Mouse (Mus musculus) liver, embryonic 14.5 days (tissue): ENCODE measurements at regions not wholly inside any gene's neighbourhood (a gene's known extent, or its start where the extent isn't known, plus 50 kb on each side); places are given as distances from the start of the nearest gene placed in this dataset.
A peak's percentile ranks its signal among the peaks of the same experiment; 100 is the strongest.

Source experiments
- ATAC-seq: fragments of 200-750 bp; cut with Nextera tagmentation; 2 replicates; pipeline ENCODE4 v1.8.0; 2017; ENCODE audit warnings: moderate number of reproducible peaks, mild to moderate bottlenecking, moderate library complexity; ENCODE audit not compliant: insufficient read depth
- DNase-seq, 3 experiments: peaks; one replicate each; pipeline ENCODE4 v3.0.0-alpha.2; 2012 to 2013; ENCODE audit warnings: low read depth in 3 of 3, low spot score in 3 of 3
- H3K27ac ChIP-seq: fragments of 300-500 bp; sonication (generic); 2 replicates; pipeline ENCODE4 v1.5.1; 2014; ENCODE audit warnings: moderate library complexity, mild to moderate bottlenecking, control low read depth, inconsistent platforms
- H3K27me3 ChIP-seq: fragments of 300-500 bp; sonication (generic); 2 replicates; pipeline ENCODE4 v1.6.1; 2014; ENCODE audit warnings: mild to moderate bottlenecking, low read length, moderate library complexity; ENCODE audit not compliant: control insufficient read depth, insufficient read depth
- H3K36me3 ChIP-seq: fragments of 300-500 bp; sonication (generic); replicated peaks from 2 replicates; pipeline ENCODE4 v1.6.1; 2014; ENCODE audit warnings: low read depth; ENCODE audit not compliant: control insufficient read depth, insufficient read depth
- H3K4me1 ChIP-seq, 2 experiments: fragments of 200-500 bp in 1 of 2; fragments of 300-500 bp in 1 of 2; sonication (generic) in 1 of 2; replicated peaks; 2 replicates each; pipeline ENCODE4 v1.6.1; 2012 to 2014; ENCODE audit warnings: antibody characterized with exemption in 1 of 2, inconsistent platforms in 1 of 2, low read length in 1 of 2; ENCODE audit not compliant: control insufficient read depth in 2 of 2, insufficient read depth in 2 of 2
- H3K4me2 ChIP-seq: fragments of 300-500 bp; sonication (generic); 2 replicates; pipeline ENCODE4 v1.6.1; 2014; ENCODE audit warnings: low read depth, mild to moderate bottlenecking, control low read depth, moderate library complexity
- H3K4me3 ChIP-seq, 2 experiments: fragments of 200-500 bp in 1 of 2; fragments of 300-500 bp in 1 of 2; sonication (generic) in 1 of 2; 2 replicates each; pipeline ENCODE4 v1.5.1; 2012 to 2014; ENCODE audit warnings: low read depth in 2 of 2, low read length in 2 of 2, mild to moderate bottlenecking in 2 of 2, control low read depth in 1 of 2, inconsistent platforms in 1 of 2, moderate library complexity in 1 of 2; ENCODE audit not compliant: insufficient read depth in 1 of 2
- H3K9ac ChIP-seq: fragments of 300-500 bp; sonication (generic); replicated peaks from 2 replicates; pipeline ENCODE4 v1.6.1; 2014; ENCODE audit warnings: mild to moderate bottlenecking, control low read depth, moderate library complexity
- H3K9me3 ChIP-seq: fragments of 300-500 bp; sonication (generic); 2 replicates; pipeline ENCODE4 v1.6.1; 2016; ENCODE audit warnings: low read length, mixed read lengths; ENCODE audit not compliant: control insufficient read depth
- CTCF ChIP-seq: IDR thresholded peaks from 2 replicates; pipeline ENCODE4 v1.5.1; 2016; ENCODE audit warnings: antibody characterized with exemption, low read depth, control low read depth
- EP300 ChIP-seq: IDR thresholded peaks from 2 replicates; pipeline ENCODE4 v1.6.1; 2016; ENCODE audit warnings: antibody characterized with exemption, low read depth
- WGBS: fragments of 180-500 bp; shearing (Covaris S2); extraction: QIAGEN DNeasy Blood & Tissue Kit; methylation state at CpG from one replicate; pipeline ENCODE4 v1.1.7; 2014; ENCODE audit not compliant: insufficient replicate concordance; 5-methylcytosine and 5-hydroxymethylcytosine counted together

- ATAC-seq (no peak), DNase-seq (no peak)
- Histone ChIP-seq H3K27me3 (no peaks in the 10 kb centered on the region), H3K4me3 (no peak overlapping the region), H3K4me2 (no peak overlapping the region), H3K9me3 (no peaks in the 10 kb centered on the region), H3K27ac (no peak overlapping the region), H3K9ac (no peak overlapping the region), H3K4me1 (no peaks in the 10 kb centered on the region), H3K36me3 (no peaks in the 10 kb centered on the region)
- 50% methylated on average over 4 of the region's 4 CpGs for WGBS
- TF ChIP-seq EP300 (no peak), CTCF (no peak)
Observed at GRCm38 (mm10) chr9:112828602-112829001, 592.9 kb upstream of the Arpp21 start.

GRCm38 (mm10) chr9:112826592-112826991 is 590.9 kb upstream of the Arpp21 start:
- no peak overlapping the region for H3K4me3 ChIP-seq
- 14% methylated on average over 5 of the region's 5 CpGs for WGBS
- H3K27me3 ChIP-seq, result no peaks in the 10 kb centered on the region
- H3K9ac ChIP-seq, result no peak overlapping the region
- H3K4me2 ChIP-seq, result no peak overlapping the region
- H3K9me3 ChIP-seq, result no peaks in the 10 kb centered on the region
- no peaks in the 10 kb centered on the region for H3K36me3 ChIP-seq
- no peak for DNase-seq
- H3K4me1 ChIP-seq, result no peaks in the 10 kb centered on the region
- ATAC-seq, result no peak
- H3K27ac ChIP-seq, result no peak overlapping the region
- TF ChIP-seq CTCF (no peak), EP300 (no peak)

GRCm38 (mm10) chr9:112821940-112822339 is 586.2 kb upstream of the Arpp21 start:
- ATAC-seq (no peak), DNase-seq (no peak)
- TF ChIP-seq EP300 (no peak), CTCF (no peak)
- H3K4me1 ChIP-seq, result no peaks in the 10 kb centered on the region
- H3K36me3 ChIP-seq, result no peaks in the 10 kb centered on the region
- no peak overlapping the region for H3K27ac ChIP-seq
- H3K4me3 ChIP-seq, result no peak overlapping the region
- H3K4me2 ChIP-seq, result no peak overlapping the region
- no peaks in the 10 kb centered on the region; the same call in 1 of the 2 replicates for H3K9me3 ChIP-seq
- H3K27me3 ChIP-seq, result no peaks in the 10 kb centered on the region
- H3K9ac ChIP-seq, result no peak overlapping the region
- 52% methylated on average over 1 of the region's 1 CpGs for WGBS

GRCm38 (mm10) chr9:112811946-112812345 is 576.2 kb upstream of the Arpp21 start:
- Histone ChIP-seq H3K27me3 (no peaks in the 10 kb centered on the region), H3K9me3 (no peaks in the 10 kb centered on the region), H3K27ac (no peak overlapping the region), H3K4me2 (no peak overlapping the region), H3K4me1 (no peaks in the 10 kb centered on the region), H3K4me3 (no peak overlapping the region), H3K9ac (no peak overlapping the region), H3K36me3 (no peaks in the 10 kb centered on the region)
- 20% methylated on average over 1 of the region's 1 CpGs for WGBS
- ATAC-seq (no peak), DNase-seq (no peak)
- peak; percentile 36; the same call in 1 of the 2 replicates for TF ChIP-seq CTCF
- no peak for TF ChIP-seq EP300

GRCm38 (mm10) chr9:112799583-112800220 is 564.0 kb upstream of the Arpp21 start:
- DNase-seq, result no peak
- H3K9me3 ChIP-seq, result no peaks in the 10 kb centered on the region
- H3K27me3 ChIP-seq, result no peaks in the 10 kb centered on the region
- no peak for TF ChIP-seq EP300
- no peak for TF ChIP-seq CTCF
- H3K4me2 ChIP-seq, result no peak overlapping the region
- 59% methylated on average over 2 of the region's 2 CpGs for WGBS
- no peak for ATAC-seq
- no peak overlapping the region for H3K9ac ChIP-seq
- H3K36me3 ChIP-seq, result no peaks in the 10 kb centered on the region
- no peak overlapping the region for H3K4me3 ChIP-seq
- no peaks in the 10 kb centered on the region for H3K4me1 ChIP-seq
- no peak overlapping the region for H3K27ac ChIP-seq
